Mouse (Mus musculus) CH12.LX (cell line): ENCODE data around the gene Tmprss15. TPM values are rescaled to one million over a fixed set of nuclear protein-coding genes. Genes with fewer than 3 reads are reported as not detected.

ENCODE experiments used
- DNase-seq: peaks from one replicate; pipeline ENCODE4 v3.0.0-alpha.2; 2013; ENCODE audit errors: extremely low read depth
- H3K27ac ChIP-seq: 2 replicates; pipeline ENCODE4 v1.5.1; 2012; ENCODE audit warnings: low read depth, mild to moderate bottlenecking, control low read depth, moderate library complexity; ENCODE audit not compliant: insufficient read depth
- H3K27me3 ChIP-seq: replicated peaks from 2 replicates; pipeline ENCODE3; 2012; ENCODE audit warnings: inconsistent platforms
- H3K36me3 ChIP-seq, 2 experiments: replicated peaks in 1 of 2; 2 replicates each; pipeline versions ENCODE3 to v1.6.1; 2012; ENCODE audit warnings: inconsistent platforms in 1 of 2, low read length in 1 of 2, mild to moderate bottlenecking in 1 of 2, mixed read lengths in 1 of 2, moderate library complexity in 1 of 2; ENCODE audit not compliant: control insufficient read depth in 1 of 2, insufficient read depth in 1 of 2
- H3K4me1 ChIP-seq, 2 experiments: 2 replicates each; pipeline ENCODE4 v1.6.1; 2012; ENCODE audit warnings: inconsistent platforms in 1 of 2, moderate library complexity in 1 of 2; ENCODE audit not compliant: insufficient read depth in 2 of 2, control insufficient read depth in 1 of 2
- H3K4me2 ChIP-seq: 2 replicates; pipeline ENCODE4 v1.6.1; 2012; ENCODE audit warnings: low read depth, mild to moderate bottlenecking, control low read depth; ENCODE audit not compliant: poor library complexity, insufficient read depth, severe bottlenecking
- H3K4me3 ChIP-seq, 3 experiments: fragments of 150-350 bp in 1 of 3; sonication (generic) in 1 of 3; replicated peaks in 1 of 3; 2 replicates each; pipeline versions ENCODE3 to v1.5.1; 2011 to 2012; ENCODE audit warnings: low read depth in 2 of 3, low read length in 2 of 3, mild to moderate bottlenecking in 2 of 3, moderate library complexity in 2 of 3, control low read depth in 1 of 3, improper control_type of control experiment in 1 of 3, inconsistent platforms in 1 of 3, mixed read lengths in 1 of 3; ENCODE audit not compliant: poor library complexity in 1 of 3
- H3K79me2 ChIP-seq: replicated peaks from 2 replicates; pipeline ENCODE4 v1.6.1; 2012; ENCODE audit warnings: mild to moderate bottlenecking, moderate library complexity; ENCODE audit not compliant: control insufficient read depth, poor library complexity, insufficient read depth, severe bottlenecking; ENCODE audit errors: extremely low read depth
- H3K9ac ChIP-seq: 2 replicates; pipeline ENCODE4 v1.6.1; 2012; ENCODE audit warnings: low read depth, mild to moderate bottlenecking, control low read depth, moderate library complexity; ENCODE audit not compliant: insufficient read depth
- H3K9me3 ChIP-seq: replicated peaks from 2 replicates; pipeline ENCODE3; 2012; ENCODE audit warnings: low read length, inconsistent platforms, mixed read lengths
- CHD1 ChIP-seq: IDR thresholded peaks from 2 replicates; pipeline ENCODE4 v1.6.1; 2012; ENCODE audit warnings: low read depth, low read length, improper control_type of control experiment, inconsistent platforms
- E2F4 ChIP-seq: IDR thresholded peaks from 2 replicates; pipeline ENCODE4 v1.6.1; 2011; ENCODE audit warnings: low read depth, low read length, improper control_type of control experiment; ENCODE audit not compliant: insufficient replicate concordance
- ETS1 ChIP-seq: conservative IDR thresholded peaks from 2 replicates; pipeline ENCODE4 v1.6.1; 2012; ENCODE audit warnings: low read depth, mild to moderate bottlenecking, inconsistent platforms, low read length, improper control_type of control experiment, moderate library complexity
- JUND ChIP-seq: conservative IDR thresholded peaks from 2 replicates; pipeline ENCODE4 v1.6.1; 2011; ENCODE audit warnings: low read depth, low read length, improper control_type of control experiment
- KAT2A ChIP-seq: IDR thresholded peaks from 2 replicates; pipeline ENCODE4 v1.6.1; 2012; ENCODE audit warnings: low read length, improper control_type of control experiment, inconsistent platforms; ENCODE audit not compliant: insufficient replicate concordance
- MAFK ChIP-seq: IDR thresholded peaks from 2 replicates; pipeline ENCODE4 v1.6.1; 2011; ENCODE audit warnings: low read length, improper control_type of control experiment; ENCODE audit not compliant: insufficient replicate concordance
- MXI1 ChIP-seq: IDR thresholded peaks from 2 replicates; pipeline ENCODE4 v1.6.1; 2011; ENCODE audit warnings: mild to moderate bottlenecking, low read depth, low read length, improper control_type of control experiment
- NELFE ChIP-seq: IDR thresholded peaks from 2 replicates; pipeline ENCODE4 v1.6.1; 2011; ENCODE audit warnings: low read depth, low read length, improper control_type of control experiment
- NRF1 ChIP-seq: IDR thresholded peaks from 2 replicates; pipeline ENCODE4 v1.6.1; 2014; ENCODE audit warnings: low read depth, mild to moderate bottlenecking, inconsistent platforms, low read length, improper control_type of control experiment, moderate library complexity
- PAX5 ChIP-seq: IDR thresholded peaks from 2 replicates; pipeline ENCODE4 v1.6.1; 2012; ENCODE audit warnings: low read length, inconsistent platforms, mixed read lengths
- POLR2A ChIP-seq: IDR thresholded peaks from 2 replicates; pipeline ENCODE4 v1.6.1; 2011; ENCODE audit warnings: low read depth, mild to moderate bottlenecking, improper control_type of control experiment, low read length
- POLR2AphosphoS2 ChIP-seq: IDR thresholded peaks from 2 replicates; pipeline ENCODE4 v1.6.1; 2011; ENCODE audit warnings: low read depth, low read length, improper control_type of control experiment
- RAD21 ChIP-seq: IDR thresholded peaks from 2 replicates; pipeline ENCODE4 v1.6.1; 2011; ENCODE audit warnings: low read depth, mild to moderate bottlenecking, low read length, improper control_type of control experiment, moderate library complexity
- RCOR1 ChIP-seq: conservative IDR thresholded peaks from 2 replicates; pipeline ENCODE4 v1.6.1; 2012; ENCODE audit warnings: low read depth, mild to moderate bottlenecking, inconsistent platforms, low read length, improper control_type of control experiment
- SIN3A ChIP-seq: IDR thresholded peaks from 2 replicates; pipeline ENCODE4 v1.6.1; 2012; ENCODE audit warnings: low read length, improper control_type of control experiment, inconsistent platforms
- SMC3 ChIP-seq: IDR thresholded peaks from 2 replicates; pipeline ENCODE4 v1.6.1; 2011; ENCODE audit warnings: low read depth, low read length, improper control_type of control experiment
- TCF12 ChIP-seq: IDR thresholded peaks from 2 replicates; pipeline ENCODE4 v1.6.1; 2014; ENCODE audit warnings: low read depth, mild to moderate bottlenecking, inconsistent platforms, low read length, improper control_type of control experiment
- ZC3H11A ChIP-seq: IDR thresholded peaks from 2 replicates; pipeline ENCODE4 v1.6.1; 2012; ENCODE audit warnings: low read depth, mild to moderate bottlenecking, inconsistent platforms, low read length, improper control_type of control experiment
- ZKSCAN1 ChIP-seq: IDR thresholded peaks from 2 replicates; pipeline ENCODE4 v1.6.1; 2012; ENCODE audit warnings: low read depth, inconsistent platforms, low read length, improper control_type of control experiment, borderline replicate concordance
- ZNF384 ChIP-seq: IDR thresholded peaks from 2 replicates; pipeline ENCODE4 v1.6.1; 2012; ENCODE audit warnings: low read depth, low read length, improper control_type of control experiment, inconsistent platforms
- dilution Hi-C: fragments of 300-500 bp; cut with MboI; formaldehyde crosslinking; loops from 2 replicates; pipeline ENCODE4 v1.14.3; 2020; ENCODE audit warnings: low sequenced_read_pairs; ENCODE audit not compliant: extremely low pct_unique_long_range_greater_than_20kb, extremely low pct_ligation_motif_present
- in situ Hi-C: fragments of 300-500 bp; cut with MboI; formaldehyde crosslinking; loops from 3 replicates; pipeline ENCODE4 v1.14.3; 2019; ENCODE audit warnings: low sequenced_read_pairs, low pct_ligation_motif_present, low pct_unique_long_range_greater_than_20kb, mixed read lengths
- polyA plus RNA-seq: library from polyadenylated mRNA; unstranded; fragments of >175 nt; gene quantifications from 2 replicates; pipeline ENCODE4 v1.2.1, GENCODE M21; 2012; ENCODE audit warnings: low read depth; ENCODE audit not compliant: insufficient read length
- total RNA-seq, 2 experiments: library from RNA; depleted of rRNA; stranded (reverse); fragments of 300-350 nt in 1 of 2; fragments of >200 nt in 1 of 2; gene quantifications; 2 replicates each; pipeline ENCODE4 v1.2.3; 2012 to 2014

Gene Tmprss15
- total and polyA plus RNA-seq, 3 experiments = not detected

DNA sequence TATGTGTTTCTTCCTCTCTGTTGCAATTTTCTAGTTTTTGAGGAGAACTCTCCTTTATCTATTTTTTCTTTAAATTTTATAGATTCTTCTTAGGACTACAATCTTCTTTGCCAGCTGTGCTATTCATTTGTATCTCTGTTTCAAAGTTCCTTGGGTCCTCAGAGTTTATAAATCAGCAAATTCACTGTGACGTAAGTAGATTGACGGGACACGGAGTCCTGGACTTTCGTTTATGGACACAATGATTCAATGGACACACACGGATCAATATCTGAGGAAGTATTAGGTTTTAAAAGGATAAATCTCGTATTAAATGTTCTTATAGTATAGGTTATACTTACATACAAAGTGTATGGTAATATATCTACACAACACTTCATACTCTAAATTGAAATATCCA lies 4.3 kb downstream of the Tmprss15 start (continued):
- TF ChIP-seq SMC3 = no peak
- no peak for TF ChIP-seq SIN3A
- no peak for TF ChIP-seq E2F4
- TF ChIP-seq RCOR1 = no peak

DNA sequence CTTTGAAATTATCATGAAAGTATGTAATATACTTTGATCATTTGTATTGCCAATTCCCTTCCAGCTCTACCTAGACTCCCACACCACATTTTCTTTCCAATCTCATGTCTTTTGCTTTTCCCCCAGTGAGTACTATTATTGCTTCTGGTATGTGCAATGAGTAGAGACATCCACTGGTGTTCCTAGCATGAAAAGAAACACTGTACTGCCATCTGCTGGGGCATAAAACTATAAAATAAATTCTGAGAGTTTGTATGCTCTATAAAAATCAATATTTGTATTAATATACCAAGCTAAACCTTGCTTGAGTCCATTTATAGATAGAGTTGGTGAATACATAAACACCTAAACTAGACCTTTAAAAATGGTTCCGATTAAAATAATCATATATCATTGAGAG lies 27.0 kb downstream of the Tmprss15 start:
- H3K4me1 ChIP-seq = no peaks in the 10 kb centered on the region
- in situ Hi-C loops = no loop called here
- no peak overlapping the region for H3K9ac ChIP-seq
- TF ChIP-seq CHD1 (no peak), NELFE (no peak), ZKSCAN1 (no peak), KAT2A (no peak), ZC3H11A (no peak), JUND (no peak), MXI1 (no peak), MAFK (no peak), E2F4 (no peak)
- H3K9me3 ChIP-seq = peaks cover 25% of the 10 kb centered on the region
- no peaks in the 10 kb centered on the region for H3K36me3 ChIP-seq
- H3K27ac ChIP-seq = no peak overlapping the region
- no peak overlapping the region for H3K4me2 ChIP-seq
- H3K4me3 ChIP-seq = no peak overlapping the region
- no peaks in the 10 kb centered on the region for H3K79me2 ChIP-seq
- dilution Hi-C loops = no loop called here
- DNase-seq = no peak
- H3K27me3 ChIP-seq = no peaks in the 10 kb centered on the region

DNA sequence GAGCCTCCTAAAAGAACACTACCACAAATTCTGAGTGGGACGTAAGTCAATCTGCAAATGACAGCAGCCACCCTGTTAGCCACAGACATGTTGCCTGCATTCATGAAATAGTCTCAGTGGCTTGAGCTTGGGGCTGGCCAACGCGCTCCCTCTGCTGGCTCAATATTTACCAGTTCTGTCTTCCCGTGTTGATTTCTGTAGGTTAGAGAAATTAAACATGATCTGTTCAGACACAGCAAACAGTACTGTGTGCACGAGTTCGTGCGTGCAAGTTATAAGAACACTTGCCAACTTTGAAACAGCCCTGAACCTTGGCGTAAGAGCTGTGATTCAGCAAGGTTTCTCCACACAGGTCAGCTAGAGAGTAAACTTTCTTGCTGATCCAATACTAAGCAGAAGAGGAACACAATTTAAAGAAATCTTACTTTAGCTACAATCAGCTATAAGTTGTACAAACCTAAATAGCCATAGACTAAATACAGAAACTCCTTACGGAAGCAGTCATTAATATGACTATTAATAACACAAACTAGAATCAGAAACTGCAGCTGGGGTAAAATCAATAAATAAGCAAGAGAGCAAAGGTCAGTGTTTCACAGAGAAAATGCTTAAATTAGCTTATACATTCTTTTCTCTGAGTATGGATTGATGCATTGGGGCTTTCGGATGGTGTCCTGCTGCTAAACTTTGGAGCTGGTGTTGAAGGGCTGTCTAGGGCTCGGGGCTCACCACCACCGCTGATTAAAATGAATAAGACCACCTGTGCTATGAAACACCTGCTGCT lies 31.9 kb downstream of the Tmprss15 start:
- in situ Hi-C loops = no loop called here
- no peak for TF ChIP-seq ETS1
- TF ChIP-seq JUND = no peak
- no peak for TF ChIP-seq NRF1
- no peak for TF ChIP-seq PAX5
- TF ChIP-seq RCOR1 = no peak
- TF ChIP-seq ZC3H11A = no peak
- no peak for TF ChIP-seq MAFK
- no peak for TF ChIP-seq POLR2A
- TF ChIP-seq POLR2AphosphoS2 = no peak
- no peak; the same call in 1 of the 2 replicates for TF ChIP-seq RAD21
- TF ChIP-seq MXI1 = no peak
- TF ChIP-seq TCF12 = no peak
- no peak for TF ChIP-seq ZNF384
- TF ChIP-seq, all 38 proteins: peak for 0
- Histone ChIP-seq H3K4me3 (no peak overlapping the region), H3K4me2 (no peak overlapping the region), H3K36me3 (no peaks in the 10 kb centered on the region), H3K9me3 (peaks cover 26% of the 10 kb centered on the region), H3K4me1 (no peaks in the 10 kb centered on the region), H3K79me2 (no peaks in the 10 kb centered on the region), H3K27me3 (no peaks in the 10 kb centered on the region), H3K27ac (no peak overlapping the region), H3K9ac (no peak overlapping the region)
- dilution Hi-C loops = no loop called here
- DNase-seq = no peak
